Mouse (Mus musculus): ENCODE measurements at regions not wholly inside any gene's neighbourhood (a gene's known extent, or its start where the extent isn't known, plus 50 kb on each side); places are given as distances from the start of the nearest gene placed in this dataset.

GRCm38 (mm10) chr2:92709668-92710067 lies 110.2 kb downstream of the Chst1 start:
- DNase-seq, result no peak

- no peak for DNase-seq
Observed at GRCm38 (mm10) chr2:92711122-92711777, 111.7 kb downstream of the Chst1 start.

GRCm38 (mm10) chr2:92712266-92713144 lies 113.0 kb downstream of the Chst1 start:
- DNase-seq, result no peak

- DNase-seq, result no peak
Observed at GRCm38 (mm10) chr2:92717706-92718105, 118.2 kb downstream of the Chst1 start.

- no peak for DNase-seq
Observed at GRCm38 (mm10) chr2:92721951-92722350, 122.4 kb downstream of the Chst1 start.

- DNase-seq, result no peak
Observed at GRCm38 (mm10) chr2:92723618-92724263, 124.2 kb downstream of the Chst1 start.

- DNase-seq, result no peak
Observed at GRCm38 (mm10) chr2:92726640-92727039, 127.1 kb downstream of the Chst1 start.

- no peak for DNase-seq
Observed at GRCm38 (mm10) chr2:92727241-92727640, 127.7 kb downstream of the Chst1 start.

GRCm38 (mm10) chr2:92728388-92728787 lies 128.9 kb downstream of the Chst1 start:
- no peak for DNase-seq

- DNase-seq, result no peak
Observed at GRCm38 (mm10) chr2:92730371-92730770, 130.9 kb downstream of the Chst1 start.

- DNase-seq, result no peak
Observed at GRCm38 (mm10) chr2:92733403-92733802, 133.9 kb downstream of the Chst1 start.

- DNase-seq, result no peak
Observed at GRCm38 (mm10) chr2:92735784-92736183, 136.3 kb downstream of the Chst1 start.

- no peak for DNase-seq
Observed at GRCm38 (mm10) chr2:92737301-92737700, 137.8 kb downstream of the Chst1 start.

- no peak for DNase-seq
Observed at GRCm38 (mm10) chr2:92739576-92739975, 140.1 kb downstream of the Chst1 start.

- no peak for DNase-seq
Observed at GRCm38 (mm10) chr2:92740776-92741295, 141.3 kb downstream of the Chst1 start.

GRCm38 (mm10) chr2:92742025-92742424 lies 142.5 kb downstream of the Chst1 start:
- no peak for DNase-seq

- DNase-seq, result no peak
Observed at GRCm38 (mm10) chr2:92742671-92743070, 143.2 kb downstream of the Chst1 start.

GRCm38 (mm10) chr2:92743152-92743551 lies 143.6 kb downstream of the Chst1 start:
- no peak for DNase-seq

- DNase-seq, result no peak
Observed at GRCm38 (mm10) chr2:92743911-92744310, 144.4 kb downstream of the Chst1 start.

GRCm38 (mm10) chr2:92747406-92747805 lies 147.9 kb downstream of the Chst1 start:
- DNase-seq, result no peak

- DNase-seq, result no peak
Observed at GRCm38 (mm10) chr2:92750116-92750515, 150.6 kb downstream of the Chst1 start.

GRCm38 (mm10) chr2:92750672-92751071 lies 151.2 kb downstream of the Chst1 start:
- DNase-seq, result no peak

GRCm38 (mm10) chr2:92751256-92751655 lies 151.7 kb downstream of the Chst1 start:
- DNase-seq, result no peak

All from B cell, adult 2 months (primary cell).